Comparison of ENCODE assay signal across 16 mouse cellular contexts in the genomic region with DNA sequence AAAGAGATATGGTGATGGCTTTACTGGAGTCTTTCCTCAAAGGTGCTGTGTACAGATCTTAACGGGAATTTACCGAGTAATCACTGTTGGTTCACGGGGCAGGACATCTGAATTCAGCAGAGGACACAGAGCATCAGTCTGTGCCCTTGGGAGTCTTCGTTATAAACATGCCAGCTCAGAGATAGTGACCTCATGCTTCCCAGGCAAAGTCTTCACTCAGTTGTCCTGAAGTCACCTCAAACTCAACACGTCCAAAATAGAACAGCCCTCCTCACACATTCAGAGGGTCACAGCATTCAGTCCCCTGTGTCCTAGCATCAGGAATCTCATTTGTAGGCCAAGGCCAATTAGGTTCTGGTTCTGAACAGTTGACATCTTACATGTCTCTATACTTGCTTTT.
"Had no signal": no experiment of that assay in that cellular context is flagged by ENCODE, and none has a peak within 500 bp of the region (broad histone marks: within the 10 kb centered on the region; RNA-seq: fewer than 3 reads in every experiment).

No protein-coding gene starts in this region.

- H3K36me3 ChIP-seq: limb, embryonic 15.5 days; liver, embryonic 12.5 days; lung, embryonic 15.5 days; midbrain, embryonic 12.5 days had no signal

- H3K4me1 ChIP-seq: limb, embryonic 15.5 days; liver, embryonic 12.5 days; midbrain, embryonic 12.5 days had no signal

- DNase-seq: kidney, adult 9 months; kidney, postnatal 36 days; layer of hippocampus, adult 9-11 months; layer of hippocampus, postnatal 36 days; lung, postnatal 14 days; right cerebral cortex, postnatal 14 days; thymus, adult 18-20 months; thymus, postnatal 14 days had no signal

- ATAC-seq: liver, embryonic 12.5 days; midbrain, embryonic 16.5 days had no signal

- H3K27me3 ChIP-seq: limb, embryonic 15.5 days; liver, embryonic 12.5 days; lung, embryonic 15.5 days; megakaryocyte, embryonic 14.5 days; midbrain, embryonic 12.5 days had no signal

- H3K4me2 ChIP-seq: limb, embryonic 15.5 days; liver, embryonic 12.5 days; lung, embryonic 15.5 days; midbrain, embryonic 12.5 days had no signal

- H3K9ac ChIP-seq: limb, embryonic 15.5 days; liver, embryonic 12.5 days; lung, embryonic 15.5 days; midbrain, embryonic 12.5 days had no signal

- H3K4me3 ChIP-seq: limb, embryonic 15.5 days; liver, embryonic 12.5 days; lung, embryonic 15.5 days; megakaryocyte, embryonic 14.5 days; midbrain, embryonic 12.5 days had no signal

- H3K9me3 ChIP-seq: limb, embryonic 15.5 days; liver, embryonic 12.5 days; lung, embryonic 15.5 days; megakaryocyte, embryonic 14.5 days; midbrain, embryonic 12.5 days had no signal

- H3K27ac ChIP-seq: kidney, postnatal 0 days; limb, embryonic 15.5 days; liver, embryonic 12.5 days; lung, embryonic 15.5 days; macrophage; midbrain, embryonic 12.5 days had no signal
